Mouse (Mus musculus) heart, postnatal 0 days (tissue): ENCODE results near the gene Hoxb9.

ENCODE experiments used
- CTCF ChIP-seq: IDR thresholded peaks from 2 replicates; pipeline ENCODE4 v1.5.1; 2016; ENCODE audit warnings: antibody characterized with exemption, control low read depth, low read depth
- EP300 ChIP-seq: IDR thresholded peaks from 2 replicates; pipeline ENCODE4 v1.6.1; 2016; ENCODE audit warnings: antibody characterized with exemption, low read depth

GRCm38 (mm10) chr11:96252541-96253120, 18.6 kb upstream of the Hoxb9 start:
- TF ChIP-seq CTCF (no peak), EP300 (no peak)
